18 mouse cellular contexts compared by ENCODE assay signal in the genomic region with DNA sequence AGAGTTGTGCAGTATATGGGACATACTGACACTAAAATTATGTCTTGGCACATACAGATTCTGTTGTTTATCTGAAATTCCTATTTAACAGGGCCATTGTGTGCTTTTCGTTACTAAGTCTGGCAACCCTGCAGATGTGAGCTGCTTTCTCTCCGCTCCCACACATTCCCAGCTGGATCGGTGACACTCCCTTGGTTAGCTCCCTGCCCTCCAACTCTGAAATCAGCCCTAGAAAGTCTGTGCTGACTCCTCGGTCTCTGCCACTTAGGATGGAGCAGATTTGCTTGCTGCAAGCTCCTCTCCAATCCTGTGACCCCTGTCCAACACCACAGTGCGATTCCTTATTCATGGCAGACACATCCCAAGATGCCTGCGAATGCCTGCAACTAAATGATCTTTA. TPM values are rescaled to one million over a fixed set of nuclear protein-coding genes. Genes with fewer than 3 reads are reported as not detected.
DNase-seq lines count a peak whose midpoint lies in the region; ATAC-seq lines count a peak whose summit lies in the region.
"Had no signal": no experiment of that assay in that cellular context is flagged by ENCODE, and none has a peak within 500 bp of the region (broad histone marks: within the 10 kb centered on the region; RNA-seq: fewer than 3 reads in every experiment).

No protein-coding gene starts in this region.

- no peaks in the 10 kb centered on the region for H3K36me3 ChIP-seq in intestine, embryonic 14.5 days (ENCODE audit: control insufficient read depth, insufficient read depth, low read length)
- no peaks in the 10 kb centered on the region for H3K36me3 ChIP-seq in intestine, embryonic 16.5 days (ENCODE audit: control insufficient read depth, insufficient read depth, low read length)
- no peaks in the 10 kb centered on the region for H3K36me3 ChIP-seq in kidney, embryonic 14.5 days (ENCODE audit: control insufficient read depth, insufficient read depth, low read length)
- no peaks in the 10 kb centered on the region for H3K36me3 ChIP-seq in limb, embryonic 10.5 days
- H3K36me3 ChIP-seq: embryonic facial prominence, embryonic 10.5 days; heart, embryonic 13.5 days; hindbrain, embryonic 12.5 days had no signal

- H3K27ac ChIP-seq in intestine, embryonic 14.5 days (ENCODE audit: low read depth): no peak overlapping the region
- no peak overlapping the region for H3K27ac ChIP-seq in intestine, embryonic 16.5 days (ENCODE audit: low read length)
- H3K27ac ChIP-seq in kidney, embryonic 14.5 days (ENCODE audit: low read depth, low read length): no peak overlapping the region
- H3K27ac ChIP-seq in limb, embryonic 10.5 days: no peak overlapping the region
- H3K27ac ChIP-seq: embryonic facial prominence, embryonic 10.5 days; forebrain, embryonic 13.5 days; heart, adult 2 months; heart, embryonic 13.5 days; hindbrain, embryonic 12.5 days had no signal

- 57% methylated on average over 6 of the region's 6 CpGs for WGBS in intestine, embryonic 14.5 days
- WGBS in intestine, embryonic 16.5 days: 64% methylated on average over 6 of the region's 6 CpGs
- WGBS in kidney, embryonic 14.5 days: 52% methylated on average over 6 of the region's 6 CpGs
- 88% methylated on average over 6 of the region's 6 CpGs for WGBS in limb, embryonic 10.5 days

- H3K4me3 ChIP-seq in intestine, embryonic 14.5 days (ENCODE audit: low read depth, low read length): no peak overlapping the region
- no peak overlapping the region for H3K4me3 ChIP-seq in intestine, embryonic 16.5 days (ENCODE audit: low read length)
- no peak overlapping the region for H3K4me3 ChIP-seq in kidney, embryonic 14.5 days (ENCODE audit: low read length)
- no peak overlapping the region for H3K4me3 ChIP-seq in limb, embryonic 10.5 days
- H3K4me3 ChIP-seq: embryonic facial prominence, embryonic 10.5 days; forebrain, embryonic 13.5 days; heart, adult 2 months; heart, embryonic 13.5 days; hindbrain, embryonic 12.5 days had no signal

- H3K9me3 ChIP-seq in intestine, embryonic 14.5 days (ENCODE audit: control insufficient read depth, low read length): no peaks in the 10 kb centered on the region
- no peaks in the 10 kb centered on the region for H3K9me3 ChIP-seq in intestine, embryonic 16.5 days (ENCODE audit: control insufficient read depth, low read length)
- no peaks in the 10 kb centered on the region for H3K9me3 ChIP-seq in kidney, embryonic 14.5 days (ENCODE audit: control insufficient read depth, low read length)
- H3K9me3 ChIP-seq in limb, embryonic 10.5 days (replicated peaks): no peaks in the 10 kb centered on the region
- H3K9me3 ChIP-seq: embryonic facial prominence, embryonic 10.5 days; forebrain, embryonic 13.5 days; heart, embryonic 13.5 days; hindbrain, embryonic 12.5 days had no signal

- H3K4me2 ChIP-seq in intestine, embryonic 14.5 days (ENCODE audit: low read length): no peak overlapping the region
- H3K4me2 ChIP-seq in intestine, embryonic 16.5 days (ENCODE audit: low read depth, low read length): no peak overlapping the region
- H3K4me2 ChIP-seq in kidney, embryonic 14.5 days (replicated peaks; ENCODE audit: low read depth, low read length): no peak overlapping the region
- H3K4me2 ChIP-seq: forebrain, embryonic 13.5 days; heart, embryonic 13.5 days; hindbrain, embryonic 12.5 days had no signal

- DNase-seq in intestine, embryonic 14.5 days (ENCODE audit: low spot score): peak; percentile 48
- peak; percentile 47 to 57 for DNase-seq in kidney, postnatal 4 days
- DNase-seq in limb, embryonic 10.5 days (ENCODE audit: low spot score): peak; percentile 19
- DNase-seq in urinary bladder, postnatal 25 days (ENCODE audit: low spot score): no peak
- DNase-seq: adrenal gland, adult 2 months; adrenal gland, postnatal 25 days; cerebellum, adult 2 months; cerebellum, postnatal 10 days; gastrocnemius, postnatal 10 days; heart, adult 2 months; heart, postnatal 4 days had no signal

- no peak overlapping the region for H3K9ac ChIP-seq in intestine, embryonic 14.5 days (ENCODE audit: low read length)
- no peak overlapping the region for H3K9ac ChIP-seq in intestine, embryonic 16.5 days (ENCODE audit: low read depth, low read length)
- no peak overlapping the region for H3K9ac ChIP-seq in kidney, embryonic 14.5 days (ENCODE audit: low read depth, low read length)
- H3K9ac ChIP-seq: forebrain, embryonic 13.5 days; heart, embryonic 13.5 days; hindbrain, embryonic 12.5 days had no signal

- no peaks in the 10 kb centered on the region; the same call in 1 of the 2 replicates for H3K4me1 ChIP-seq in intestine, embryonic 14.5 days (replicated peaks; ENCODE audit: control insufficient read depth, insufficient read depth, low read length)
- no peaks in the 10 kb centered on the region for H3K4me1 ChIP-seq in intestine, embryonic 16.5 days (ENCODE audit: control insufficient read depth, insufficient read depth, low read length)
- H3K4me1 ChIP-seq in kidney, embryonic 14.5 days (ENCODE audit: control insufficient read depth, insufficient read depth, low read length): no peaks in the 10 kb centered on the region
- peaks cover 15% of the 10 kb centered on the region for H3K4me1 ChIP-seq in limb, embryonic 10.5 days
- H3K4me1 ChIP-seq: hindbrain, embryonic 12.5 days had no signal

- H3K27me3 ChIP-seq in intestine, embryonic 14.5 days (replicated peaks; ENCODE audit: control insufficient read depth, insufficient read depth, low read length): no peaks in the 10 kb centered on the region
- H3K27me3 ChIP-seq in intestine, embryonic 16.5 days (replicated peaks; ENCODE audit: control insufficient read depth, insufficient read depth, low read length): no peaks in the 10 kb centered on the region
- H3K27me3 ChIP-seq in kidney, embryonic 14.5 days (ENCODE audit: control insufficient read depth, insufficient read depth, low read length): no peaks in the 10 kb centered on the region
- peaks cover 18% of the 10 kb centered on the region; the same call in 1 of the 2 replicates for H3K27me3 ChIP-seq in limb, embryonic 10.5 days (ENCODE audit: low read depth, poor library complexity, severe bottlenecking)
- H3K27me3 ChIP-seq: forebrain, embryonic 13.5 days; heart, embryonic 13.5 days had no signal

- ATAC-seq in intestine, embryonic 14.5 days (replicated peaks; ENCODE audit: low FRiP score, low TSS enrichment, low read depth): no peak
- ATAC-seq in intestine, embryonic 16.5 days: no peak
- ATAC-seq in kidney, embryonic 14.5 days (ENCODE audit: low FRiP score, low TSS enrichment): no peak
- ATAC-seq: forebrain, embryonic 13.5 days; hindbrain, embryonic 16.5 days had no signal

RNA-seq across cellular contexts. Expression of a gene that starts 35.5 kb away (rescaled TPM):
- 1.2 and 1.7 TPM in 2 replicates for polyA plus RNA-seq in intestine, embryonic 14.5 days (2014; fragmentation: Nextera tagmentation; extraction: Ambion mirVana)
- 1.7 and 1.8 TPM in 2 replicates for polyA plus RNA-seq in intestine, embryonic 16.5 days (2015; fragmentation: Nextera tagmentation; extraction: Ambion mirVana)
- polyA plus RNA-seq in kidney, embryonic 14.5 days (2014; fragmentation: Nextera tagmentation; extraction: Ambion mirVana): 2.3 and 2.7 TPM in 2 replicates
- 0.68 and 1.0 TPM in 2 replicates for polyA plus RNA-seq in limb, embryonic 10.5 days (2016; fragmentation: Nextera tagmentation; extraction: Ambion mirVana)
